Mouse (Mus musculus) kidney, adult 2 months (tissue): ENCODE data around the gene Gm6793.

ENCODE experiments used
- CTCF ChIP-seq: fragments of 200-500 bp; conservative IDR thresholded peaks from 2 replicates; pipeline ENCODE4 v1.5.1; 2011; ENCODE audit warnings: low read depth, mild to moderate bottlenecking, control low read depth, low read length, moderate library complexity, mixed read lengths; ENCODE audit not compliant: insufficient read depth, insufficient read length
- POLR2A ChIP-seq: fragments of 200-500 bp; IDR thresholded peaks from one replicate; pipeline ENCODE4 v1.6.1; 2011; ENCODE audit warnings: low read depth, low read length, control low read depth

GRCm38 (mm10) chr8:112045896-112046295 lies 31.1 kb upstream of the Gm6793 start:
- no peak for TF ChIP-seq POLR2A
- peak; percentile 85 for TF ChIP-seq CTCF
